In genomic region chr13:57761122-57761521, GRCm38 (mm10) we compare ENCODE assay signal across 19 mouse cellular contexts.
A peak's percentile ranks its signal among the peaks of the same experiment; 100 is the strongest.
DNase-seq lines count a peak whose midpoint lies in the region.
"Had no signal": no experiment of that assay in that cellular context is flagged by ENCODE, and none has a peak within 500 bp of the region (broad histone marks: within the 10 kb centered on the region; RNA-seq: fewer than 3 reads in every experiment).

No protein-coding gene starts in this region.

- peak; percentile 38 to 60 for DNase-seq in frontal cortex, postnatal 36 days (ENCODE audit: low spot score in 2 of 2)
- DNase-seq in frontal cortex, postnatal 14 days (ENCODE audit: low spot score in 2 of 2), result no peak
- peak; percentile 63 to 72 for DNase-seq in left cerebral cortex, adult 18-20 months (ENCODE audit: low spot score in 2 of 2)
- no peak for DNase-seq in left cerebral cortex, postnatal 10 days (ENCODE audit: extremely low spot score in 1 of 2, low spot score in 2 of 2)
- peak; percentile 81 for DNase-seq in brain, adult 2 months (ENCODE audit: low read depth, low spot score)
- DNase-seq in left cerebral cortex, postnatal 36 days (ENCODE audit: low spot score in 2 of 2), result peak; percentile 41 to 65
- DNase-seq in gastrocnemius, adult 18-20 months (ENCODE audit: low spot score), result no peak
- DNase-seq: adrenal gland, postnatal 14 days; cerebellum, adult 18-20 months; cerebellum, postnatal 25 days; gastrocnemius, postnatal 25 days; heart, adult 11 months; kidney, adult 9 months; kidney, postnatal 10 days; liver; lung, embryonic 14.5 days; lung, postnatal 14 days; thymus, adult 2 months; thymus, postnatal 36 days had no signal

- intact Hi-C loops in left cerebral cortex, postnatal 10 days (cut with DNase I), result no loop called here
- intact Hi-C loops in left cerebral cortex, postnatal 36 days (cut with DNase I), result no loop called here

Comparison
In these comparisons a context has a peak if more than half of its experiments do, and no peak if none do; other contexts are left out.
1. DNase-seq: peak in frontal cortex, postnatal 36 days (2 of 2), left cerebral cortex, adult 18-20 months (2 of 2), brain, adult 2 months (single experiment) and left cerebral cortex, postnatal 36 days (2 of 2); none in frontal cortex, postnatal 14 days (0 of 2), left cerebral cortex, postnatal 10 days (0 of 2) and gastrocnemius, adult 18-20 months (single experiment).